12 mouse cellular contexts compared by ENCODE assay signal in genomic region chr3:122445696-122446095, GRCm38 (mm10).
DNase-seq lines count a peak whose midpoint lies in the region.
"Had no signal": no experiment of that assay in that cellular context is flagged by ENCODE, and none has a peak within 500 bp of the region (broad histone marks: within the 10 kb centered on the region; RNA-seq: fewer than 3 reads in every experiment).

No protein-coding gene starts in this region.

- peak; percentile 54 to 75 for DNase-seq in cerebellum, postnatal 10 days
- no peak for DNase-seq in cerebellum, postnatal 4 days (ENCODE audit: low spot score in 2 of 2)
- DNase-seq in cerebellum, postnatal 25 days = peak; percentile 38 to 44
- DNase-seq in cerebellum, adult 9-11 months = no peak
- peak; percentile 34 for DNase-seq in left cerebral cortex, postnatal 4 days
- DNase-seq in left cerebral cortex, adult 18-20 months (ENCODE audit: low spot score in 2 of 2) = no peak
- DNase-seq in lung, postnatal 36 days = no peak
- DNase-seq: adrenal gland, adult 8-10 months; adrenal gland, postnatal 14 days; adrenal gland, postnatal 36 days; cerebellum, adult 11 months; forebrain, postnatal 0 days had no signal

- intact Hi-C loops in left cerebral cortex, postnatal 4 days (cut with DNase I) = no loop called here

Comparison
In these comparisons a context has a peak if more than half of its experiments do, and no peak if none do; other contexts are left out.
1. DNase-seq: peak in cerebellum, postnatal 10 days (2 of 2), cerebellum, postnatal 25 days (2 of 2) and left cerebral cortex, postnatal 4 days (single experiment); none in cerebellum, postnatal 4 days (0 of 2), cerebellum, adult 9-11 months (single experiment), left cerebral cortex, adult 18-20 months (0 of 2) and lung, postnatal 36 days (single experiment).